Mouse (Mus musculus) cerebellum, adult 9-10 months (tissue): ENCODE data around the gene Prdm9.
"Not testable (repeated sequence)": the region's sequence is repeated elsewhere in the genome, so short reads cannot be mapped to it uniquely, and the experiment has no call there.

Experiments used
- DNase-seq: peaks from one replicate; pipeline ENCODE4 v3.0.0; 2022

The Prdm9 gene

GRCm38 (mm10) chr17:15564014-15564927 lies at the start of gene Prdm9:
Prdm9 (minus strand) TSS chr17:15564354.
- DNase-seq: peak; percentile 100

- DNase-seq: no peak
These were observed 35.3 kb upstream of the Prdm9 start for GRCm38 (mm10) chr17:15599496-15599895.

GRCm38 (mm10) chr17:15591216-15591881 lies 27.2 kb upstream of the Prdm9 start:
- DNase-seq: no peak

GRCm38 (mm10) chr17:15588116-15588515 lies 24.0 kb upstream of the Prdm9 start:
- DNase-seq: no peak

GRCm38 (mm10) chr17:15585691-15586090 lies 21.5 kb upstream of the Prdm9 start:
- no peak for DNase-seq

- DNase-seq: no peak
These were observed 18.9 kb upstream of the Prdm9 start for GRCm38 (mm10) chr17:15583071-15583470.

GRCm38 (mm10) chr17:15580072-15580447 lies 15.9 kb upstream of the Prdm9 start:
- DNase-seq: no peak

- no peak for DNase-seq
These were observed 15.4 kb upstream of the Prdm9 start for GRCm38 (mm10) chr17:15579410-15580071.

GRCm38 (mm10) chr17:15577291-15577694 lies 13.1 kb upstream of the Prdm9 start:
- no peak for DNase-seq

- DNase-seq: no peak
These were observed 10.9 kb upstream of the Prdm9 start for GRCm38 (mm10) chr17:15575056-15575455.

GRCm38 (mm10) chr17:15566908-15567307 lies 2.8 kb upstream of the Prdm9 start:
- no peak for DNase-seq

GRCm38 (mm10) chr17:15564928-15565300 lies 760 bp upstream of the Prdm9 start:
- peak; percentile 55 for DNase-seq

GRCm38 (mm10) chr17:15559946-15560345 lies 4.2 kb downstream of the Prdm9 start:
- no peak for DNase-seq

GRCm38 (mm10) chr17:15549713-15550112 lies 14.4 kb downstream of the Prdm9 start:
- no peak for DNase-seq

- no peak for DNase-seq
These were observed 17.7 kb downstream of the Prdm9 start for GRCm38 (mm10) chr17:15546440-15546839.

GRCm38 (mm10) chr17:15543868-15544267 lies 20.3 kb downstream of the Prdm9 start:
- not testable (repeated sequence) for DNase-seq

- DNase-seq: no peak
These were observed 23.8 kb downstream of the Prdm9 start for GRCm38 (mm10) chr17:15540309-15540708.

- no peak for DNase-seq
These were observed 27.7 kb downstream of the Prdm9 start for GRCm38 (mm10) chr17:15536457-15536904.

GRCm38 (mm10) chr17:15535943-15536342 lies 28.2 kb downstream of the Prdm9 start:
- no peak for DNase-seq

GRCm38 (mm10) chr17:15535162-15535800 lies 28.9 kb downstream of the Prdm9 start:
- peak; percentile 49 for DNase-seq

- DNase-seq: no peak
These were observed 34.0 kb downstream of the Prdm9 start for GRCm38 (mm10) chr17:15530141-15530540.

- DNase-seq: no peak
These were observed 35.3 kb downstream of the Prdm9 start for GRCm38 (mm10) chr17:15528887-15529286.

GRCm38 (mm10) chr17:15527811-15528136 lies 36.4 kb downstream of the Prdm9 start:
- no peak for DNase-seq
